Mouse (Mus musculus) CH12.LX (cell line): ENCODE measurements around the gene Wdpcp. TPM values are rescaled to one million over a fixed set of nuclear protein-coding genes. Genes with fewer than 3 reads are reported as not detected.

Experiments
- DNase-seq: peaks from one replicate; pipeline ENCODE4 v3.0.0-alpha.2; 2013; ENCODE audit errors: extremely low read depth
- H3K27ac ChIP-seq: 2 replicates; pipeline ENCODE4 v1.5.1; 2012; ENCODE audit warnings: low read depth, mild to moderate bottlenecking, control low read depth, moderate library complexity; ENCODE audit not compliant: insufficient read depth
- H3K27me3 ChIP-seq: replicated peaks from 2 replicates; pipeline ENCODE3; 2012; ENCODE audit warnings: inconsistent platforms
- H3K36me3 ChIP-seq, 2 experiments: replicated peaks in 1 of 2; 2 replicates each; pipeline versions ENCODE3 to v1.6.1; 2012; ENCODE audit warnings: inconsistent platforms in 1 of 2, low read length in 1 of 2, mild to moderate bottlenecking in 1 of 2, mixed read lengths in 1 of 2, moderate library complexity in 1 of 2; ENCODE audit not compliant: control insufficient read depth in 1 of 2, insufficient read depth in 1 of 2
- H3K4me1 ChIP-seq, 2 experiments: 2 replicates each; pipeline ENCODE4 v1.6.1; 2012; ENCODE audit warnings: inconsistent platforms in 1 of 2, moderate library complexity in 1 of 2; ENCODE audit not compliant: insufficient read depth in 2 of 2, control insufficient read depth in 1 of 2
- H3K4me2 ChIP-seq: 2 replicates; pipeline ENCODE4 v1.6.1; 2012; ENCODE audit warnings: low read depth, mild to moderate bottlenecking, control low read depth; ENCODE audit not compliant: poor library complexity, insufficient read depth, severe bottlenecking
- H3K4me3 ChIP-seq, 3 experiments: fragments of 150-350 bp in 1 of 3; sonication (generic) in 1 of 3; replicated peaks in 1 of 3; 2 replicates each; pipeline versions ENCODE3 to v1.5.1; 2011 to 2012; ENCODE audit warnings: low read depth in 2 of 3, low read length in 2 of 3, mild to moderate bottlenecking in 2 of 3, moderate library complexity in 2 of 3, control low read depth in 1 of 3, improper control_type of control experiment in 1 of 3, inconsistent platforms in 1 of 3, mixed read lengths in 1 of 3; ENCODE audit not compliant: poor library complexity in 1 of 3
- H3K79me2 ChIP-seq: replicated peaks from 2 replicates; pipeline ENCODE4 v1.6.1; 2012; ENCODE audit warnings: mild to moderate bottlenecking, moderate library complexity; ENCODE audit not compliant: control insufficient read depth, poor library complexity, insufficient read depth, severe bottlenecking; ENCODE audit errors: extremely low read depth
- H3K9ac ChIP-seq: 2 replicates; pipeline ENCODE4 v1.6.1; 2012; ENCODE audit warnings: low read depth, mild to moderate bottlenecking, control low read depth, moderate library complexity; ENCODE audit not compliant: insufficient read depth
- H3K9me3 ChIP-seq: replicated peaks from 2 replicates; pipeline ENCODE3; 2012; ENCODE audit warnings: low read length, inconsistent platforms, mixed read lengths
- BHLHE40 ChIP-seq: IDR thresholded peaks from 2 replicates; pipeline ENCODE4 v1.6.1; 2011; ENCODE audit warnings: mild to moderate bottlenecking, low read depth, low read length, improper control_type of control experiment
- CHD2 ChIP-seq: IDR thresholded peaks from 2 replicates; pipeline ENCODE4 v1.6.1; 2011; ENCODE audit warnings: low read length, improper control_type of control experiment
- CTCF ChIP-seq, 2 experiments: IDR thresholded peaks in 1 of 2; conservative IDR thresholded peaks in 1 of 2; 2 replicates each; pipeline ENCODE4 v1.5.1; 2011 to 2012; ENCODE audit warnings: low read depth in 2 of 2, low read length in 2 of 2, improper control_type of control experiment in 1 of 2, inconsistent platforms in 1 of 2, mild to moderate bottlenecking in 1 of 2, moderate library complexity in 1 of 2
- E2F4 ChIP-seq: IDR thresholded peaks from 2 replicates; pipeline ENCODE4 v1.6.1; 2011; ENCODE audit warnings: low read depth, low read length, improper control_type of control experiment; ENCODE audit not compliant: insufficient replicate concordance
- ELF1 ChIP-seq: IDR thresholded peaks from 2 replicates; pipeline ENCODE4 v1.6.1; 2014; ENCODE audit warnings: low read depth, mild to moderate bottlenecking, inconsistent platforms, low read length, improper control_type of control experiment
- EP300 ChIP-seq: IDR thresholded peaks from 2 replicates; pipeline ENCODE4 v1.6.1; 2011; ENCODE audit warnings: low read length, improper control_type of control experiment
- ETS1 ChIP-seq: conservative IDR thresholded peaks from 2 replicates; pipeline ENCODE4 v1.6.1; 2012; ENCODE audit warnings: low read depth, mild to moderate bottlenecking, inconsistent platforms, low read length, improper control_type of control experiment, moderate library complexity
- IRF4 ChIP-seq: IDR thresholded peaks from 2 replicates; pipeline ENCODE4 v1.6.1; 2014; ENCODE audit warnings: low read depth, mild to moderate bottlenecking, inconsistent platforms, low read length, improper control_type of control experiment
- JUND ChIP-seq: conservative IDR thresholded peaks from 2 replicates; pipeline ENCODE4 v1.6.1; 2011; ENCODE audit warnings: low read depth, low read length, improper control_type of control experiment
- MAX ChIP-seq: IDR thresholded peaks from 2 replicates; pipeline ENCODE4 v1.6.1; 2011; ENCODE audit warnings: low read length, improper control_type of control experiment
- MAZ ChIP-seq: IDR thresholded peaks from 2 replicates; pipeline ENCODE4 v1.6.1; 2012; ENCODE audit warnings: low read depth, mild to moderate bottlenecking, inconsistent platforms, low read length, improper control_type of control experiment, moderate library complexity
- MXI1 ChIP-seq: IDR thresholded peaks from 2 replicates; pipeline ENCODE4 v1.6.1; 2011; ENCODE audit warnings: mild to moderate bottlenecking, low read depth, low read length, improper control_type of control experiment
- RAD21 ChIP-seq: IDR thresholded peaks from 2 replicates; pipeline ENCODE4 v1.6.1; 2011; ENCODE audit warnings: low read depth, mild to moderate bottlenecking, low read length, improper control_type of control experiment, moderate library complexity
- SMC3 ChIP-seq: IDR thresholded peaks from 2 replicates; pipeline ENCODE4 v1.6.1; 2011; ENCODE audit warnings: low read depth, low read length, improper control_type of control experiment
- TBP ChIP-seq: conservative IDR thresholded peaks from 2 replicates; pipeline ENCODE4 v1.6.1; 2011; ENCODE audit warnings: low read depth, low read length, improper control_type of control experiment
- UBTF ChIP-seq: IDR thresholded peaks from 2 replicates; pipeline ENCODE4 v1.6.1; 2012; ENCODE audit warnings: low read depth, mild to moderate bottlenecking, inconsistent platforms, low read length, improper control_type of control experiment, moderate library complexity
- USF2 ChIP-seq: conservative IDR thresholded peaks from 2 replicates; pipeline ENCODE4 v1.6.1; 2011; ENCODE audit warnings: low read depth, low read length, improper control_type of control experiment
- ZC3H11A ChIP-seq: IDR thresholded peaks from 2 replicates; pipeline ENCODE4 v1.6.1; 2012; ENCODE audit warnings: low read depth, mild to moderate bottlenecking, inconsistent platforms, low read length, improper control_type of control experiment
- ZMIZ1 ChIP-seq: IDR thresholded peaks from 2 replicates; pipeline ENCODE4 v1.6.1; 2012; ENCODE audit warnings: low read depth, mild to moderate bottlenecking, inconsistent platforms, low read length, improper control_type of control experiment
- ZNF384 ChIP-seq: IDR thresholded peaks from 2 replicates; pipeline ENCODE4 v1.6.1; 2012; ENCODE audit warnings: low read depth, low read length, improper control_type of control experiment, inconsistent platforms
- dilution Hi-C: fragments of 300-500 bp; cut with MboI; formaldehyde crosslinking; loops from 2 replicates; pipeline ENCODE4 v1.14.3; 2020; ENCODE audit warnings: low sequenced_read_pairs; ENCODE audit not compliant: extremely low pct_unique_long_range_greater_than_20kb, extremely low pct_ligation_motif_present
- in situ Hi-C: fragments of 300-500 bp; cut with MboI; formaldehyde crosslinking; loops from 3 replicates; pipeline ENCODE4 v1.14.3; 2019; ENCODE audit warnings: low sequenced_read_pairs, low pct_ligation_motif_present, low pct_unique_long_range_greater_than_20kb, mixed read lengths
- polyA plus RNA-seq: library from polyadenylated mRNA; unstranded; fragments of >175 nt; gene quantifications from 2 replicates; pipeline ENCODE4 v1.2.1, GENCODE M21; 2012; ENCODE audit warnings: low read depth; ENCODE audit not compliant: insufficient read length
- total RNA-seq, 2 experiments: library from RNA; depleted of rRNA; stranded (reverse); fragments of 300-350 nt in 1 of 2; fragments of >200 nt in 1 of 2; gene quantifications; 2 replicates each; pipeline ENCODE4 v1.2.3; 2012 to 2014

Wdpcp gene
- total and polyA plus RNA-seq, 3 experiments, result 3.2 to 5.6 (median 4.8) TPM

DNA sequence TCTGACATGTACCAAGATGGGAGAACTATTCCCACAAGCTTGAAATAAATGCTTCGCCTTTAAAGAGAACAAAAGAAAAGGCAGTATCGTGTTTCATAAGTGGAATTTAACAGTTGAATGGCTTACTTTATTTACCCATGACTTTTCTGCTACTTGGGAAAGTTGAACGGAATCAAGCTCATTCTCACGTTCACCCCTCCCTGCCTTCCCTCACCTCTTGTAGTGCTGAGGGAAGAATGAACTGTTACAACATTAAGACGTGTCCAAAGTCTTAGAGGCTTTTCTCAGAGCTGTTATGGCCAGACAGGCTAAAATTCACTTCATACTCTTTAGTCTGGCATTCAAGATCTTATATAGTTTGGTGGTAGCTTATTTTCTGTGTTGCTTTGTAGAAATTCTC is 30.5 kb downstream of the Wdpcp start:
- no peak overlapping the region for H3K4me3 ChIP-seq
- in situ Hi-C loops, result no loop called here
- H3K36me3 ChIP-seq, result no peaks in the 10 kb centered on the region
- H3K79me2 ChIP-seq, result no peaks in the 10 kb centered on the region
- dilution Hi-C loops, result no loop called here
- no peak overlapping the region for H3K9ac ChIP-seq
- no peaks in the 10 kb centered on the region for H3K9me3 ChIP-seq
- H3K4me1 ChIP-seq, result no peaks in the 10 kb centered on the region
- H3K27me3 ChIP-seq, result no peaks in the 10 kb centered on the region
- H3K4me2 ChIP-seq, result no peak overlapping the region
- TF ChIP-seq MXI1 (no peak), BHLHE40 (no peak), TBP (no peak), ZC3H11A (no peak), EP300 (no peak), ETS1 (no peak), E2F4 (no peak), USF2 (no peak), JUND (no peak), ELF1 (no peak), ZMIZ1 (no peak)
- TF ChIP-seq, all 38 proteins: peak for 0
- no peak for DNase-seq
- H3K27ac ChIP-seq, result no peak overlapping the region

DNA sequence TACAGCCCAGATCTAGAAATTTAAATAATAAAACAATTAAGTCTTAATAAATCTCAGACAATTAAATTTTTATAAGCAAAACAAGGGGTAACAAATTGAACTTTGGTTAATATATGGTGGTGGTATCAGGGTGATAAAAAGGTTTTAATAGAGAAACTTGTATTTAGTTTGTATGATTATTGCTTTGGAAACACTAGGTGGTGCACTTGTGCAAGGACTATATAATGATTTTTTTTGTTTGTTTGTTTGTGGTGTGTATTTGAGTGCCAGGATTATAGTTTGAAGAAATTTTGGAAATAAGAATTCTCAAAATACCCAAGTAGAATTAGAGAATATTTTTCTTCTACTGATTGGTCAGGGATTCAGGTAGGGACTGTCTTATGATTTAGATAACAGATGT is 43.9 kb downstream of the Wdpcp start:
- H3K9me3 ChIP-seq, result no peaks in the 10 kb centered on the region
- no peak overlapping the region for H3K4me3 ChIP-seq
- no peak overlapping the region for H3K27ac ChIP-seq
- no peak overlapping the region for H3K9ac ChIP-seq
- TF ChIP-seq CHD2 (no peak), E2F4 (no peak), MXI1 (no peak), CTCF (conservative IDR thresholded peaks at IDR 0.05 in 1 of 2, IDR thresholded peaks at IDR 0.05 in 1 of 2; ENCODE audit: low read depth in 2 of 2, low read length in 2 of 2) (peak in 1 of 2 experiments; percentile 57; a peak in 2 of 4 replicates), RAD21 (peak; percentile 52), SMC3 (peak; percentile 25; the same call in 1 of the 2 replicates), IRF4 (no peak), ZNF384 (peak; percentile 71), MAZ (no peak), TBP (no peak), ZMIZ1 (no peak), MAX (no peak), UBTF (no peak)
- no peak for DNase-seq
- H3K4me1 ChIP-seq, result peaks cover 0 to 5% of the 10 kb centered on the region in 2 experiments; a peak in 2 of 4 replicates
- no peaks in the 10 kb centered on the region for H3K27me3 ChIP-seq
- no peak overlapping the region for H3K4me2 ChIP-seq
- H3K36me3 ChIP-seq, result no peaks in the 10 kb centered on the region
- dilution Hi-C loops (no loop called here), in situ Hi-C loops (no loop called here)
- H3K79me2 ChIP-seq, result no peaks in the 10 kb centered on the region
